Mouse (Mus musculus) limb, embryonic 15.5 days (tissue): ENCODE data around the gene Cd79b. TPM values are rescaled to one million over a fixed set of nuclear protein-coding genes. Genes with fewer than 3 reads are reported as not detected.
"Not testable (repeated sequence)": the region's sequence is repeated elsewhere in the genome, so short reads cannot be mapped to it uniquely, and the experiment has no call there.

Source experiments
- ATAC-seq: fragments of 200-750 bp; cut with Nextera tagmentation; 2 replicates; pipeline ENCODE4 v1.8.0; 2017; ENCODE audit warnings: low read depth, moderate TSS enrichment; ENCODE audit not compliant: insufficient number of reproducible peaks, low FRiP score, low TSS enrichment
- H3K27ac ChIP-seq: fragments of 300-500 bp; sonication (generic); 2 replicates; pipeline ENCODE4 v1.5.1; 2015; ENCODE audit warnings: moderate library complexity, mild to moderate bottlenecking, inconsistent platforms
- H3K27me3 ChIP-seq: fragments of 300-500 bp; sonication (generic); 2 replicates; pipeline ENCODE4 v1.6.1; 2015; ENCODE audit warnings: inconsistent platforms
- H3K36me3 ChIP-seq: fragments of 300-500 bp; sonication (generic); 2 replicates; pipeline ENCODE4 v1.6.1; 2015; ENCODE audit warnings: inconsistent platforms
- H3K4me1 ChIP-seq: fragments of 300-500 bp; sonication (generic); 2 replicates; pipeline ENCODE4 v1.6.1; 2015; ENCODE audit warnings: inconsistent platforms
- H3K4me2 ChIP-seq: fragments of 300-500 bp; sonication (generic); 2 replicates; pipeline ENCODE4 v1.6.1; 2015; ENCODE audit warnings: mild to moderate bottlenecking, inconsistent platforms
- H3K4me3 ChIP-seq: fragments of 300-500 bp; sonication (generic); 2 replicates; pipeline ENCODE4 v1.5.1; 2015; ENCODE audit warnings: mild to moderate bottlenecking, inconsistent platforms
- H3K9ac ChIP-seq: fragments of 300-500 bp; sonication (generic); 2 replicates; pipeline ENCODE4 v1.6.1; 2015; ENCODE audit warnings: inconsistent platforms
- H3K9me3 ChIP-seq: fragments of 300-500 bp; sonication (generic); 2 replicates; pipeline ENCODE4 v1.6.1; 2016; ENCODE audit warnings: inconsistent platforms
- WGBS: fragments of 180-500 bp; shearing (Covaris S2); methylation state at CpG from one replicate; pipeline ENCODE4 v1.1.7; 2015; 5-methylcytosine and 5-hydroxymethylcytosine counted together
- polyA plus RNA-seq: library from polyadenylated mRNA; unstranded; fragments of >200 nt; fragmentation: Nextera tagmentation; extraction: Ambion mirVana; gene quantifications from 2 replicates; pipeline ENCODE4 v1.2.1, GENCODE M21; 2015

Cd79b gene
- polyA plus RNA-seq, result 2.9 and 3.7 TPM in 2 replicates

DNA sequence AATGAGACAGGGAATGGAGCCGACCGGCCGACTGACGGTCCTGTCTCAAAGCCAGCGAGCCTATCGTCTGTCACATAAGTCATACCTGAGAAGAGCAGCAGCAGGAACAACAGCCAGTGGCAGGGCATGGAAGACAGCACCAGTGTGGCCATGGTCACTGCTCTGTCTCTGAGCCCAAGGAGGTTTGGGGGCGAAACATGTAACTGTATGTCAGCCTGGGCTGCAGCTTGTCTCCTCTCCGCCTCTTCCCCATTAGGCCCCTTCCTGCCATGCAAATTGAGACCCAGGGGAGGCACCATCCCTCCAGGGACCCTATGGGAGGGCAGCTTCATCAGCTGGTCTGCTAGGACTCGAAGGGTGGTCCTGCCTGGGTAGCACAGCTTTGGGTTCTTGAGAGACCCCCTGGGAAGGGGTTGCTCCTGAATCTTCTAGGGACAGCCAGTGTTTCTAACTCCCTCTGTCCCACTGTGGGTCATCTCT lies at the start of gene Cd79b:
Gene Cd79b, minus strand, starts transcription at position 430 of the 480 bp plus-strand sequence.
- Histone ChIP-seq H3K9ac (no peak within 1 kb of the TSS), H3K27me3 (no peaks in the 10 kb centered on the region), H3K36me3 (no peaks in the 10 kb centered on the region), H3K4me3 (no peak within 1 kb of the TSS), H3K4me1 (peaks cover 42% of the 10 kb centered on the region), H3K27ac (no peak within 1 kb of the TSS; the same call in 1 of the 2 replicates), H3K9me3 (no peaks in the 10 kb centered on the region), H3K4me2 (no peak within 1 kb of the TSS)
- 31% methylated on average over 9 of the region's 9 CpGs for WGBS
- no peak for ATAC-seq

DNA sequence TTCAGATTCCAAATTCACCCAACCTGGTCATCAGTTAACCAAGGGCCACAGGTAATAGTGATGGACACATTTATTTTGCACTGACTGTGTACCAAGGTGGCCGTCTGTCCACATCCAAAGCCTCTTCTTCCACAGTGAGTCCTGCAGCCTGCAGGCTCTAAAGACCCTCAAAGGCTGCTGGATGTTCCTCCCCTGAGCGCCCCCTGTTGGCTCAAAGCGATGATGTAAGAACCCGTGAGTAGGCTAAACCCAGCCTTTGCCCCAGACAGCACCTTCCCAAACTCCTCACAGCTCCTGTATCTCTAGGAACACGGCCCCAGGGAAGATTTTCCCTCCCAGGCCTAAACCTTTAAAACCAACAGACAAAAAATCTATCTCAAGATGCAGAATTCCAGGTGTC lies 44.8 kb upstream of the Cd79b start:
- H3K9me3 ChIP-seq, result no peaks in the 10 kb centered on the region
- no peak overlapping the region for H3K27ac ChIP-seq
- H3K4me1 ChIP-seq, result no peaks in the 10 kb centered on the region
- H3K4me2 ChIP-seq, result no peak overlapping the region
- H3K4me3 ChIP-seq, result no peak overlapping the region
- 28% methylated on average over 5 of the region's 5 CpGs for WGBS
- ATAC-seq, result no peak
- H3K27me3 ChIP-seq, result no peaks in the 10 kb centered on the region
- no peak overlapping the region for H3K9ac ChIP-seq
- H3K36me3 ChIP-seq, result no peaks in the 10 kb centered on the region

GRCm38 (mm10) chr11:106355382-106356128 lies 41.0 kb upstream of the Cd79b start:
- no peak overlapping the region for H3K4me3 ChIP-seq
- H3K4me2 ChIP-seq, result no peak overlapping the region
- no peak for ATAC-seq
- H3K36me3 ChIP-seq, result no peaks in the 10 kb centered on the region
- WGBS, result 61% methylated on average over 19 of the region's 19 CpGs
- H3K9ac ChIP-seq, result no peak overlapping the region
- no peak overlapping the region for H3K27ac ChIP-seq
- H3K27me3 ChIP-seq, result no peaks in the 10 kb centered on the region
- H3K9me3 ChIP-seq, result no peaks in the 10 kb centered on the region
- H3K4me1 ChIP-seq, result no peaks in the 10 kb centered on the region

GRCm38 (mm10) chr11:106354181-106354580 lies 39.6 kb upstream of the Cd79b start:
- no peak for ATAC-seq
- Histone ChIP-seq H3K9ac (no peak overlapping the region), H3K4me1 (no peaks in the 10 kb centered on the region), H3K27ac (no peak overlapping the region), H3K36me3 (no peaks in the 10 kb centered on the region), H3K4me2 (no peak overlapping the region), H3K9me3 (no peaks in the 10 kb centered on the region), H3K4me3 (no peak overlapping the region), H3K27me3 (no peaks in the 10 kb centered on the region)
- 35% methylated on average over 1 of the region's 1 CpGs for WGBS

DNA sequence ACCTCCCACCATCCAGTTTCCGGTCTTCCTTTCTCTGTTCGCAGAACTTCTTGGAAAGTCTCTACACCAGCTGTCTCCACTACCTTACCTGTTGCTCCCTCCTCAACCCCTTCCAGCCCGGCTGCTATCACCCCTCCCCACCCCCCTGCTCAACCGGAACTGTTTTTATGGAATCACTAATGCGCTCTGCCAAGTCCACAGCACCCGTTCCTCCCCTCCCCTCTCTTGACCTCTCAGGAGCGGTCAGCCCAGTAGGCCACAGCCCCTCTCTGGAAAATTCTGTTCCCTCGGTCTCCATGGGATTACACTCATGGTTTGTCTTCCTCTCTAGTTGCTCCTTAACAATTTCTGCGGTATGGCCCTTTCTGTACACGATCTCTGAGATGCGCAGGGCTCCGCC lies 38.6 kb upstream of the Cd79b start, which contains the start of gene Scn4a:
Gene Scn4a, minus strand, starts transcription at position 101 of the 400 bp plus-strand sequence.
- no peaks in the 10 kb centered on the region for H3K36me3 ChIP-seq
- no peaks in the 10 kb centered on the region for H3K9me3 ChIP-seq
- H3K4me1 ChIP-seq, result no peaks in the 10 kb centered on the region
- WGBS, result 84% methylated on average over 12 of the region's 12 CpGs
- no peak within 1 kb of the TSS for H3K4me2 ChIP-seq
- no peak for ATAC-seq
- H3K9ac ChIP-seq, result no peak within 1 kb of the TSS
- H3K27me3 ChIP-seq, result no peaks in the 10 kb centered on the region
- H3K4me3 ChIP-seq, result no peak within 1 kb of the TSS
- no peak within 1 kb of the TSS for H3K27ac ChIP-seq

DNA sequence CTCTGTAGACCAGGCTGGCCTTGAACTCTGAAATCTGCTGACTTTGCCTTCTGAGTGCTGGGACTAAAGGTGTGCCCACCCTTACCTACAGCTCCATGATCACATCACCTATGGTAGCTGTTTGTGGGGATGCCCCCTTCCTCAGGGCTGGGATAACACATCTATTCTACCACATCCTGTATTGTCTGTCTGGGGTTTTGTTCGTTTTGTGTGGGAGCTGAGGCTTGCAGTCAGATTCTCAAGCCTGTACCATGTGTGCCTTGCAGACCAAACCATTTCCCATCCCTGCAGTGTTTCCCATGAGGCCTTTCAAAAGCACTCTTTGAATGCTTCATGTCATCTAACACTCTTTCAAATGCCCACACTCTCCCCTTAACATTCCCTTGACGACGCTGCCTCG lies 37.4 kb upstream of the Cd79b start:
- no peak overlapping the region for H3K4me2 ChIP-seq
- no peak overlapping the region for H3K4me3 ChIP-seq
- H3K27me3 ChIP-seq, result no peaks in the 10 kb centered on the region
- H3K27ac ChIP-seq, result no peak overlapping the region
- no peaks in the 10 kb centered on the region for H3K36me3 ChIP-seq
- WGBS, result 53% methylated on average over 4 of the region's 4 CpGs
- no peak for ATAC-seq
- H3K9ac ChIP-seq, result no peak overlapping the region
- no peaks in the 10 kb centered on the region for H3K4me1 ChIP-seq
- no peaks in the 10 kb centered on the region for H3K9me3 ChIP-seq

GRCm38 (mm10) chr11:106351253-106351652 lies 36.7 kb upstream of the Cd79b start:
- Histone ChIP-seq H3K9me3 (no peaks in the 10 kb centered on the region), H3K27ac (no peak overlapping the region), H3K27me3 (no peaks in the 10 kb centered on the region), H3K4me2 (no peak overlapping the region), H3K4me1 (no peaks in the 10 kb centered on the region), H3K4me3 (no peak overlapping the region), H3K36me3 (no peaks in the 10 kb centered on the region), H3K9ac (no peak overlapping the region)
- no peak for ATAC-seq
- 60% methylated on average over 3 of the region's 3 CpGs for WGBS

DNA sequence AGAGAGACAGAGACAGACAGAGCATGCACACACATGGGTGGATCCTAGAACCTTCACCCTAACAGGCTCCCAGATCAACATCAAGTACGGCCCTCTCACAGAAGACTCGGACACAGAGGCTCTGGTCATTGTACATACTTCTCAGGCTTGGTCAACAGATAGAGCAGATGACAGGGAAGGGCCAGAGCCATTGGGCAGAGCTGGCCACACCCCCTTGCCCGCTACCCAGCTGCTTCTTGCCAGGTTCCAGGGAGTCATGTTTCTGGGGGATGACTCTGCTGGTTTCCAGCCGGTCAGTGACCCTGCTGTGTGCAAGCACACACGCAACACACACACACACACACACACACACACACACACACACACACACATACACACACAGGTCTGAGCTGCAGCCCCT lies 36.3 kb upstream of the Cd79b start:
- H3K4me3 ChIP-seq, result no peak overlapping the region
- WGBS, result 47% methylated on average over 5 of the region's 5 CpGs
- no peaks in the 10 kb centered on the region for H3K27me3 ChIP-seq
- H3K9ac ChIP-seq, result no peak overlapping the region
- no peaks in the 10 kb centered on the region for H3K36me3 ChIP-seq
- ATAC-seq, result no peak
- no peaks in the 10 kb centered on the region for H3K9me3 ChIP-seq
- H3K4me2 ChIP-seq, result no peak overlapping the region
- H3K4me1 ChIP-seq, result no peaks in the 10 kb centered on the region
- H3K27ac ChIP-seq, result no peak overlapping the region

DNA sequence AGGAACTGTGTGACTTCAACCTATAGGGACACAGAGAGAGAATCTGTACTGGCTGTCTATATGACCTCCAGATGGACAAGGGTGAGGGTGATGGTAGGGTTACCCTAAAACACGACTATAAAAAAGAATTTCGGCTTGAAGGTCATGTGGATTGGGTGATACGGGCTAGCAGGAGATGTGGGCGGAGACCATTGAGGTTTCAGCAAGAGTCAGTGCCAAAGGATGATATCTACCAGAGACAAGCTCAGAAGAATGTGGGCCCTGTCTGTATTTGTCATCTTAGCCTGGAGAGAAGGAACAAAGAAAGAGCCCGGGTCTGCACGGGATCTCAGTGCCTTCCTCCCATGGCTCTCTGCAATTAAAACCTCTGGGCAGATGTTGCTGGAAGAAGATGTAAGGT lies 35.2 kb upstream of the Cd79b start:
- no peak overlapping the region for H3K9ac ChIP-seq
- no peak overlapping the region for H3K4me2 ChIP-seq
- H3K9me3 ChIP-seq, result no peaks in the 10 kb centered on the region
- H3K4me1 ChIP-seq, result no peaks in the 10 kb centered on the region
- H3K27ac ChIP-seq, result no peak overlapping the region
- no peak overlapping the region for H3K4me3 ChIP-seq
- no peaks in the 10 kb centered on the region for H3K27me3 ChIP-seq
- no peaks in the 10 kb centered on the region for H3K36me3 ChIP-seq
- 78% methylated on average over 6 of the region's 6 CpGs for WGBS
- no peak for ATAC-seq

GRCm38 (mm10) chr11:106344910-106345309 lies 30.3 kb upstream of the Cd79b start:
- Histone ChIP-seq H3K36me3 (no peaks in the 10 kb centered on the region), H3K4me3 (no peak overlapping the region), H3K9ac (no peak overlapping the region), H3K27me3 (no peaks in the 10 kb centered on the region), H3K9me3 (no peaks in the 10 kb centered on the region), H3K4me1 (no peaks in the 10 kb centered on the region), H3K27ac (no peak overlapping the region), H3K4me2 (no peak overlapping the region)
- ATAC-seq, result no peak
- WGBS, result 41% methylated on average over 6 of the region's 6 CpGs

- Histone ChIP-seq H3K36me3 (no peaks in the 10 kb centered on the region), H3K9me3 (no peaks in the 10 kb centered on the region), H3K4me2 (no peak overlapping the region), H3K9ac (no peak overlapping the region), H3K27me3 (no peaks in the 10 kb centered on the region), H3K4me1 (no peaks in the 10 kb centered on the region), H3K4me3 (no peak overlapping the region), H3K27ac (no peak overlapping the region)
- ATAC-seq, result no peak
- WGBS, result 70% methylated on average over 9 of the region's 9 CpGs
These were observed 26.5 kb upstream of the Cd79b start for GRCm38 (mm10) chr11:106340990-106341520.

DNA sequence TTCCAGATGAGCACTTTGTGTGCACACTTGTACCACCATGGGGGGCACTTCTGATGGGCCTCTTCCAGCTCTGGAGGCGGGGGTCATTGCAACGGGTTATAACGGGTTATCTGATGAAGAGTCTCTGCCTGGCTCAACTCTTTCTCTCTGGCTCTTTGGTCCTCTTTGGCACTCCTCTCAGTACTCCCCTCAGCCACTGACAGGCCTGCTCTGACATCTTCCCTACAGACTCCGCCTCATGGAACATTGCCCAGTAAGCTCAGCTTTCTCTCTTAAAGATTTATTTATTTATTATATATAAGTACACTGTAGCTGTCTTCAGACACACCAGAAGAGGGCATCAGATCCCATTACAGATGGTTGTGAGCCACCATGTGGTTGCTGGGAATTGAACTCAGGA lies 24.8 kb upstream of the Cd79b start:
- H3K9ac ChIP-seq, H3K4me2 ChIP-seq, H3K9me3 ChIP-seq, H3K4me1 ChIP-seq, ATAC-seq, H3K27me3 ChIP-seq, H3K4me3 ChIP-seq, H3K36me3 ChIP-seq, H3K27ac ChIP-seq: not testable (repeated sequence)
- 81% methylated on average over 4 of the region's 4 CpGs for WGBS
